Mouse (Mus musculus): Measurements from ENCODE around the gene Hspa1b.

GRCm38 (mm10) chr17:34982328-34982727, 23.3 kb upstream of the Hspa1b start:
- TF ChIP-seq MAFK (IDR thresholded peaks at IDR 0.05; ENCODE audit: insufficient read depth, low read depth, low read length) (no peak), CHD2 (IDR thresholded peaks at IDR 0.05; ENCODE audit: low read depth, low read length) (no peak), ZC3H11A (IDR thresholded peaks at IDR 0.05; ENCODE audit: borderline replicate concordance, low read depth, low read length) (no peak), ZNF384 (IDR thresholded peaks at IDR 0.05; ENCODE audit: low read depth, low read length) (no peak), HCFC1 (IDR thresholded peaks at IDR 0.05; ENCODE audit: borderline replicate concordance, insufficient read depth, low read length) (no peak)
